Mouse (Mus musculus) kidney, postnatal 0 days (tissue): ENCODE measurements around the gene Mlxip. TPM values are rescaled to one million over a fixed set of nuclear protein-coding genes. Genes with fewer than 3 reads are reported as not detected.
A peak's percentile ranks its signal among the peaks of the same experiment; 100 is the strongest.

Source experiments
- ATAC-seq: fragments of 200-750 bp; cut with Nextera tagmentation; replicated peaks from 2 replicates; pipeline ENCODE4 v1.8.0; 2017; ENCODE audit warnings: low read depth, moderate number of reproducible peaks, moderate TSS enrichment, moderate library complexity; ENCODE audit not compliant: low FRiP score
- DNase-seq: peaks from one replicate; pipeline ENCODE4 v3.0.0-alpha.2; 2016; ENCODE audit warnings: low spot score
- H3K27ac ChIP-seq: fragments of 300-500 bp; sonication (generic); 2 replicates; pipeline ENCODE4 v1.5.1; 2014; ENCODE audit warnings: mild to moderate bottlenecking
- H3K27me3 ChIP-seq: fragments of 300-500 bp; sonication (generic); 2 replicates; pipeline ENCODE4 v1.6.1; 2014; ENCODE audit warnings: low read length, mixed read lengths; ENCODE audit not compliant: insufficient read depth
- H3K36me3 ChIP-seq: fragments of 300-500 bp; sonication (generic); 2 replicates; pipeline ENCODE4 v1.6.1; 2014; ENCODE audit warnings: low read length, mixed read lengths; ENCODE audit not compliant: insufficient read depth
- H3K4me1 ChIP-seq: fragments of 300-500 bp; sonication (generic); replicated peaks from 2 replicates; pipeline ENCODE4 v1.6.1; 2014; ENCODE audit warnings: antibody characterized with exemption, low read length, mixed read lengths; ENCODE audit not compliant: insufficient read depth
- H3K4me2 ChIP-seq: fragments of 300-500 bp; sonication (generic); 2 replicates; pipeline ENCODE4 v1.6.1; 2014; ENCODE audit warnings: mild to moderate bottlenecking, low read length, moderate library complexity, mixed read lengths
- H3K4me3 ChIP-seq: fragments of 300-500 bp; sonication (generic); replicated peaks from 2 replicates; pipeline ENCODE4 v1.5.1; 2014; ENCODE audit warnings: low read depth, low read length
- H3K9ac ChIP-seq: fragments of 300-500 bp; sonication (generic); 2 replicates; pipeline ENCODE4 v1.6.1; 2014; ENCODE audit warnings: low read depth, low read length
- H3K9me3 ChIP-seq: fragments of 300-500 bp; sonication (generic); replicated peaks from 2 replicates; pipeline ENCODE4 v1.6.1; 2016; ENCODE audit warnings: low read length, inconsistent platforms, mixed read lengths
- CTCF ChIP-seq: IDR thresholded peaks from 2 replicates; pipeline ENCODE4 v1.5.1; 2016; ENCODE audit warnings: antibody characterized with exemption, low read depth, mild to moderate bottlenecking, moderate library complexity
- WGBS: fragments of 180-500 bp; shearing (Covaris S2); extraction: QIAGEN DNeasy Blood & Tissue Kit; methylation state at CpG from one replicate; pipeline ENCODE4 v1.1.7; 2014; 5-methylcytosine and 5-hydroxymethylcytosine counted together
- polyA plus RNA-seq: library from polyadenylated mRNA; unstranded; fragments of >200 nt; fragmentation: Nextera tagmentation; extraction: Ambion mirVana; gene quantifications from 2 replicates; pipeline ENCODE4 v1.2.1, GENCODE M21; 2015

The Mlxip gene
- polyA plus RNA-seq, 1 experiment from 2014 or later: 14.9 TPM

DNA sequence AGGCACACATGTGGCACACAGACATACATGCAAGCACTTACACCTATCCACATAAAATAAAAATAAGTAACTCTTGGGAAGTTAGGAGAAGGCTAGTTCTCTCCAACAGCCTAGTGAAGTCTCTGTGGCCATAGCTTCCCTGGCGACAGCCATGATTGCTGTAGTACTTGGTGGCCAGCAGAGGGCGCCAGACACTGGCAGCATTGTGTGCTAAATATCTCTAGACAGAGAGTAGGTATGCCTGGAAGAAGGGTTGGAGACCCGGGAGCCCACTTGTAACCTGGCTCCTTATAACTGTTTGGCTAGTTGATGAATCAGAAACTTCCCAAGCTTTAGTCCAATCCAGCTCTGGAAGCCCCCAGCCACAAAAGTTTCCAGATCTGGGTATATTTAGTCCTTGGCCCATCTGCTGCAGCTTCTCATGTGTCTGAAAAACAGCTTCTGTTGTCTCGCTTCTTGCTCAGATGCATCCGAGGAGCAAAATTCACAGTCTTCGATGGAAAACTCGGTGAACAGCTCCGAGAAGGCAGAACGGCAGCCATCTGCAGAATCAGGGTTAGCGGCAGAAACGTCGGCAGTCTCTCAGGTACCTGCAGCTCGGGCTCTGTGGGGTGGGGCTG lies 25.6 kb upstream of the Mlxip start:
- Histone ChIP-seq H3K9ac (no peak overlapping the region), H3K9me3 (no peaks in the 10 kb centered on the region), H3K4me1 (peaks cover 12% of the 10 kb centered on the region), H3K27me3 (no peaks in the 10 kb centered on the region), H3K4me2 (no peak overlapping the region), H3K27ac (no peak overlapping the region), H3K36me3 (peaks cover 49% of the 10 kb centered on the region), H3K4me3 (no peak overlapping the region)
- peak; percentile 93 for TF ChIP-seq CTCF
- DNase-seq (peak; percentile 79), ATAC-seq (no peak)
- WGBS: 78% methylated on average over 13 of the region's 13 CpGs

DNA sequence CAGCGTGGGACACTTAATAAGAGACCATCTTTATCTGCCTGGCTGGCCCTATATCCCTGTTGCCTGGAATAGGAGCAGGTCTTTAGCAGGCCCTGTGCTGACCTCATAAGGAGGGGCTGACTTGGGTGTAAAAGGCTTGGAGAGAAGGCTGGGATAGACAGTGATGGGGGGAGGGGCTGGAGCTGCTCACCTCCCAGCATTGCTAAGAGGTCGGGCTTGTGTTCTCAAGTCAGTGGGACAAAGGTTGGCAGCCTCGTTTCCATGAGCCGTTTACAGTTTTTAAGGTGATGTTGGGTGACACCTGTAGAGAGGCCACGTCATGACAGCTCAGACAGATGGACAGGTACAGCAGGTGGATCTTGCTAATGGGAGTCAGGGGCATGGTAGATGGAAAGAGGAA lies 24.5 kb upstream of the Mlxip start:
- no peaks in the 10 kb centered on the region for H3K27me3 ChIP-seq
- TF ChIP-seq CTCF: no peak
- no peak overlapping the region for H3K4me3 ChIP-seq
- 0 out of 2 replicates have a peak, but pooled peaks cover 4% of the 10 kb centered on the region for H3K4me1 ChIP-seq
- H3K4me2 ChIP-seq: no peak overlapping the region
- peaks cover 48% of the 10 kb centered on the region for H3K36me3 ChIP-seq
- 88% methylated on average over 5 of the region's 5 CpGs for WGBS
- no peak for DNase-seq
- H3K27ac ChIP-seq: no peak overlapping the region
- H3K9me3 ChIP-seq: no peaks in the 10 kb centered on the region
- ATAC-seq: 0 out of 2 replicates have a peak, but pooled peaks have one; percentile 38
- no peak overlapping the region for H3K9ac ChIP-seq

DNA sequence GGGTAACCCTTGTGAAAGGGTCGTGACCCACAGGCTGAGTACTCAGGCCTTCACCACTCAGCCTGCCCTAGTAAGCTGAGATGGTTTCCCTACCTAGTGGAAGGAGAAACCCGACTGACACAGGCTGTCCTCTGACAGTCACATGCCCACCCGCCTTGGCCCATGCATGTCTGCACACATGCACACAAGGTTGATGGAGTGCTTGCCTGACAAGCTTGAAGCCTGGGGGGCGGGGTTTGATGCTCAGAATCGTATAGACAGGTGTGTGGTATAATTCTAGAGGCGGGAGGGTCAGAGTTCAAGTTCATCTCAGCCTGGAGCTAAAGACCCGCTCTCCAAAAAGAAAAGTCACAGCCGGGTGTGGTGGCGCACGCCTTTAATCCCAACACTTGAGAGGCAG lies 19.3 kb upstream of the Mlxip start:
- Histone ChIP-seq H3K9me3 (no peaks in the 10 kb centered on the region), H3K36me3 (peaks cover 24% of the 10 kb centered on the region), H3K27me3 (no peaks in the 10 kb centered on the region), H3K4me1 (peaks cover 16% of the 10 kb centered on the region; the same call in 1 of the 2 replicates), H3K4me3 (no peak overlapping the region), H3K27ac (no peak overlapping the region), H3K4me2 (no peak overlapping the region), H3K9ac (no peak overlapping the region)
- WGBS: 86% methylated on average over 10 of the region's 10 CpGs
- no peak for ATAC-seq
- no peak for TF ChIP-seq CTCF
- DNase-seq: no peak

DNA sequence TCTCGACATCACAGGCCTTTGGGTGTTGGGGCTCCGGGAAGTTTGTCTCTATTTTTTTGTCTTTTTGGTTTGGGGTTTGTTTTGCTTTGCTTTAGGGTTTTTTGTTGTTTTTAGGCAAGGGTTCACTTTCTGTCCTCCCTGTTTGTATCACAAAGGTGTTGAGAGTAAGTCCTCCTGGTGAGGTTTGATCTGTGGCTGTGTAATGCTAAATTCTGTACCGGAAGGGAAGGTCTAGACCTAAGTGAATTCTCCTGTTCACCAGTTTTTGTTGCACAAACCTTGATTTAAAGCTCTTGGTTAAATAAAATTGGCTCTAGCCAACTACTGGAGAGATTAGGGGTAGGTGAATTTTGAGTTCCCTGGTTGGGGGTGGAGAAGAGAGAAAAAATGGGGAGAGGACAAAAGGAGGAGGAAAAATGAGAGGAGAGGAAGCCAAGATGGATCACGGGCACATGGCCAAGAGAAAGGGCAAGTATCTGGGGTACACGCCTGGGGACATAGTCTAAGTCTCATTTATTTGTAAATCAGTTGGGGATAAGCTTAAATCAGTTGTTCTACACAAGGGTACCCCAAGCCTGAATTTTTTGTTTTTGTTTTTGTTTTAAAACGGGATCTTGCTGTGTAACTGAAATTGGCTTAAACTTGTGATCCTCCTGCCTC lies 18.7 kb upstream of the Mlxip start:
- Histone ChIP-seq H3K27me3 (no peaks in the 10 kb centered on the region), H3K9me3 (no peaks in the 10 kb centered on the region), H3K4me3 (no peak overlapping the region), H3K27ac (no peak overlapping the region), H3K36me3 (peaks cover 18% of the 10 kb centered on the region), H3K9ac (no peak overlapping the region), H3K4me2 (no peak overlapping the region), H3K4me1 (peaks cover 16% of the 10 kb centered on the region; the same call in 1 of the 2 replicates)
- DNase-seq: no peak
- no peak for ATAC-seq
- WGBS: 85% methylated on average over 6 of the region's 6 CpGs
- TF ChIP-seq CTCF: no peak

DNA sequence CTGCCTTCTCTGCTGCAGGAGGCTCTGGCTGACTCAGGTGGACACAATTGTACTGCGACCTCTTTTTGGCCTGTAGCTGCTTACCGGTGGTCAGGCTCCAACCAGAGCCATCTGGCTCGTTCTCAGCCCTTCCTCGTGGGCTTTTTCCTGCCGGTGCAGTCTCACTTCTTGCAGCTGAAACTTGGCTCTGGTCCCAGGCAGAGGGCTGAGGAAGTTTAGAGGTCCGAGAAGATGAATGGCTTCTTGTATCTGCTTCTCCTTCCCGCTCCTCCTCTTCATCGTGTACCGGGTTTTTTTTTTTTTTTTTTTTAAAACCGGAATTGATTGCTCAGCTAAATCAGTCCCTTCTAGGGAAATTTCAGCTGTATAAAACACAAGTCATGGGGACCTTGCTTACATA lies 18.0 kb upstream of the Mlxip start:
- Histone ChIP-seq H3K4me3 (no peak overlapping the region), H3K27ac (no peak overlapping the region), H3K27me3 (no peaks in the 10 kb centered on the region), H3K9me3 (no peaks in the 10 kb centered on the region), H3K9ac (no peak overlapping the region), H3K4me2 (peak overlapping the region; percentile 7; the same call in 1 of the 2 replicates), H3K4me1 (peaks cover 13% of the 10 kb centered on the region; the same call in 1 of the 2 replicates), H3K36me3 (peaks cover 14% of the 10 kb centered on the region)
- no peak for TF ChIP-seq CTCF
- DNase-seq (peak; percentile 68), ATAC-seq (no peak)
- 23% methylated on average over 10 of the region's 10 CpGs for WGBS

DNA sequence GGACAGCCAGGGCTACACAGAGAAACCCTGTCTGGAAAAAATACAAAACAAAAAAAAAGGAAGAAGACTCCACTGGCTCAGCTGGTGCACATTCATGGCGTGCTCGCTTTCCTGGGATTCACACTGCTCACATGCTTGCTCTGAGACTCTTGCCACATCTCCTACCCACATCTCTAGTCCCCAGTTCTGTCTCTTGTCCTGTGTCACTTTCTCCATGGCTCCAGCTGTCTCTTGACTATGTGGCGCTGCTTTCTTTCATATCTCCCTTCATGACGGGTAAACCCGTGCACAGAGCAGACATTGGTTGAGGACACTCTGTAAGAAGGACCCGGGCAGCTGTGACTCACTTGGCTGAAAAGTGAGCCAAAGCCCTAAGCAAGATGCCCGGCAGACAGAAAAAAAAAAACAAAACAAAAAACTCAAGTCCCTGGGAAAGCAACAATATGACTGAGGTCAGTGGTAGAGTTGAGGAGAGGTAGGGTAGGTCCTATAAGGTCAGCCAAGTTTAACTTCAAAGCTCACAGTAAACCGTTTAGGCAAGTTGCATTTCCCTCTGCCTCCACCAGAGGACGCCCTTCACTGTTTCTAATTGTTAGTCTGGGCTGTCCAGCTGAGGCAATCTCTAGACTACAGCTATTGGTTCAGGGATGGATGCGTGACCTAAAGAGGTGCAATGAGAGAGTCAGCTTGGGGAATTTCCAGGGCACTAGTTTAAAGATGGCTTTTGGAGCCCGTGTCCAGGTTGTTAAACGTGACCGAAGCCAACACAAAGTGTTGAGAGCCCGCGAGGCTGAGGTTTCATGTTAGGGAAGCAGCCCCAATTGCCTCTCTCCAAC lies 17.3 kb upstream of the Mlxip start:
- Histone ChIP-seq H3K9ac (no peak overlapping the region), H3K27ac (no peak overlapping the region), H3K9me3 (no peaks in the 10 kb centered on the region), H3K27me3 (no peaks in the 10 kb centered on the region), H3K4me3 (no peak overlapping the region), H3K36me3 (peaks cover 9% of the 10 kb centered on the region), H3K4me2 (no peak overlapping the region), H3K4me1 (peaks cover 16% of the 10 kb centered on the region; the same call in 1 of the 2 replicates)
- DNase-seq: peak; percentile 88
- peak; percentile 98 for TF ChIP-seq CTCF
- peak; percentile 42; the same call in 1 of the 2 replicates for ATAC-seq
- 66% methylated on average over 15 of the region's 15 CpGs for whole genome bisulfite sequencing
